Mouse (Mus musculus) lung, postnatal 4 days (tissue): ENCODE results near the gene Dlx5.

Source experiments
- DNase-seq, 2 experiments: peaks; one replicate each; pipeline ENCODE4 v3.0.0; 2021

The Dlx5 gene

DNA sequence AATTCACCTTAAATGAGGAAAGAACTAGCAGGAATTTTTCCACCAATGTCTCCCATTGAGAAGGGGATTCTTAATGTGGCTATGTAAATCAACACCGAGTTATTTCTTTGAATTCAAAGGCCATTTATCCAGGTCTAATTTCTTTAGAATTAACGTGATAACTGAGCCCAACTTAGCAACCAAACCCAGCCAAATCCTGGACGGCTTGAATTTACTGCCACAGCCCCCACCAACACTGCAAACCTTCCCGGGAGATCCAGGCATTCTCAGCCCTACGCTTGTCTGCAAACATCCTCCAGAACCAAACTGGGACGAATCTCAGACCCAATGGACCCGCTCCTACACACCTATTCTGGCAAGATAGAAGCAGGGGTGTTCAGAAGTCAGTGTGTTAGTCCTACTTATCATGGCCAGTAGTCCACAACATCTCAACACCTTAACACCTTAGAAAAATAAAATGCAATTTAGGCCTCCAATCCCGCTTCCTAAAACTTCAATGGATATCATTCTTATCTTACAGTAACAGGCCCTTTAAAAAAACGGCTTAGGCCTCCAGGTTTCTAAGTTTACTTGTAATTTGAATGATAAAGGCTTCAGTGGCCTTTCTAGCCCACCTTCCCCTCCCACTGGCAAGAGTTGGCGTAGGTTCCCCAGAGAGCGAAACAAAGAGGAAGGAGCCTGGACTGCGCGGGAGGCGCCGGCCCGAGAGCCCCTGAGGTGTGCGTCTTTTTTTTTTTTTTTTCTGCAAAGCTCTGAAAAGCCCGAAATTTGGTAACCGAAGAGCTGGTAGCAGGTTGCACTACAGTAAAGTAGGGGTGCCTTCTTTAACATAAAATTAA is 22.6 kb downstream of the Dlx5 start:
- DNase-seq, result no peak

DNA sequence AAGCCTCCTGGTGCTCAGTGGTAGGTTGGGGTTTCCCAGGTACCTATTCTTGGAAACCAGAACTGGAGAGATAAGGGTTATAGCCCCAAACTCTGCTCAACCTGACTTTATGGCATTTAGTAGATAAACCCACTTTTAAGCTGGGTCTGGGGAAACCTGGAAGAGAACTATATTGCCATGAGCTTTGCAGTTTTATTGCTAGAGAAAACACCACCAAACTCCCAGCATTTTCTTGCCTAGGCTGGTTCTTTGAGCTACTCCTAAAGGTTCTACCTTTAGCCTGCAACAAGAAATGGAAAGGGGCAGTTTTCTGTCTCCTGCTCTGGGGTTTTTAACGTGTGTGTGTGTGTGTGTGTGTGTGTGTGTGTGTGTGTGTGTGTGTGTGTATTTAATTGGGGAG is 23.3 kb downstream of the Dlx5 start:
- DNase-seq, result no peak

DNA sequence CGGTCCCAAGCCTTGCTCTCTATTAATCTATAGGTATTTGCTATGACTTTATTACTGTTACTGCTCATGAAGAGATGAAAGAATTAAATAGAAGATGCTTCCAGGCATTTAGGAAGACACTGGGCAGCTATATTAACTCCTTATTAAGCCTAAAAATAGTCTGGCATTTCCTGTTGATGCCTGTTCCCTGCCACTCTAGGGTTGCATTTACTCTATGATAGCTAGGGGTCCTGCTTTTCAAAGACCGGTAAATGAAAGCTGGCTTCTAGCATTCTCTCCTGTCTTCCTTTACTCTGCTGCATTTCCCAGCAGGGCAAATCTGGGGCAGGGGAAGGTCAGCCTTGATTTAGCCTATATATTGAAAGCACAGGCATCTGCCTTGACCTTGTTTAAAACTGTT is 24.1 kb downstream of the Dlx5 start:
- DNase-seq, result no peak

GRCm38 (mm10) chr6:6856881-6857280 is 25.0 kb downstream of the Dlx5 start:
- no peak for DNase-seq

GRCm38 (mm10) chr6:6856316-6856715 is 25.6 kb downstream of the Dlx5 start:
- DNase-seq, result no peak

DNA sequence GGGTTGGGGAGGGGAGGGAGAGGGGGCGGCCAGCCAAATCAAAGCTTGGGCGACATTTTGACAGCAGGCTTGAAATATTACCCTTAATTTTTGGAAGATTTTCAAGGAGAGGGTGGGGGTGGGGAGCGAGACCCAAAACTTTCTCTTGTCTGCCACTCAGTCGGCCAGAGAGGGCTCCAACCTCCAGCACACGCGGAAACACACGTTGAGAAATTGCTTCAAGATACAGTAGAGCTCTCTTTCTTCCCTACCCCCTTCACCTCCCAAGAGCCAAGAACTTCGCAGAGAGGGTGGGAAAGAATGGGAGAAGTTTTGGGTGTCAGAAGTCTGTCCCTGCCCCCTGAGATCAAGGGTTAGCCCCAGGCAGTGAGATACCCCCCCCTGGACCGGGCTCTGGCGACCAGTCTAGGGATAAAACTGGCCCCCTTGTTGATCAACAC is 26.1 kb downstream of the Dlx5 start:
- no peak for DNase-seq

DNA sequence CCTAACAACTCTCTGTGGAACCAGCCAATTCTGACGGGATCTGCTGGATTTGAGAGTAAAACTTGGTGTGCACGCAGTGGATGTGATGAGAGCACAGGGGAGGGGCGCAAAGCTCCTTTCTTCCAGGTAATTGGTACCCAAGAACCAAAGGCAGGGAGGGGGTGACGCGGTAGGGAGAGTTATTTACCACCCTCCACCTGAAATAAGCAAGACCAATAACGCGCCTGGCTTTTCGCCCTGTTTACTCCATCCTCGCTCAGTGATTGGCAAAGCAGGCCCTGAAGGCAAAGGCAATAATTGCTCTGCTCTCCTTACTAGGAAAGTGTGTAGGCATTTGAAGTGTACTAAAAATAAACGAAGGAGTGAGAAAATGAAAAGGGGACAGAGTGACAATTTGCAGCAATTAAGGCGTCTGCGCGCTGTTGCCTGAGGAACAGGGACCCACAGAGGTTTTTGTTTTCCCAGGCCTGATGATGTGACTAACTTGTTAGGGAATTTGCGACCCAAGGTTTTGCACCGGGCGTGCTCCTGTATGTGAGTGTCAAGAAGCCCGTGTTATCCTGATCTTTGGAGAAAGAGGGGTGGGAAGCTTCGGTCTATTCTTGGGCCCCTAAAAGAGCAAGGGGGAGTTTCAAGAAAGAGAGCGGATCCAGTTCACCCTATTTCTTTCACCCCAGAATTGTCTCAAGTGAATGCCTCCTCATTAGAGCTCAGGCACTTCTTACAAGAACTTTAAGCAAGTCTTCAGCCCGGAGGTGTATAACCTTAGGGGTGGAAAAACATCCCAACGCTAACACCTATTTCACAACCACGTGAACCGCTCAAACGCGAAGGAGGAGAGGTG is 26.8 kb downstream of the Dlx5 start:
- no peak for DNase-seq

DNA sequence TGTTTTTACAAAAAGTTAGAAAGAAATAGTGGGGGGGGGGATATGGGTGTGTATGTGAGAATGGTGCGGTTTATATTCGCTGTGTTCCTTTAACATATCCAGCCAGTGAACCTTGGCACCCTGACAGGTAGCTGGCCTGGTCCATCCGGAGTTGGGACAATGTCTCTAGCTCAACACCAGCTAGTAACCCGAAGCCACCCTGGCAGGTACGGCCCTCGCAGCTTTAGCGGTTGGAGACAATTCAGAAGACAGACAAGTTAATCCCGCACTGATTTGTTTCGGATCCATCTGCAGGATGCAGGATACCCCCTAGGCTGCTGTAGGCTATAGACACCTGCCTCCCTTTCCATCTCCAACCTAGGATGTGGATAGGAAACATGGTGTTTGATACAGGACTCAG is 27.7 kb downstream of the Dlx5 start:
- DNase-seq, result no peak

GRCm38 (mm10) chr6:6852944-6853343 is 28.9 kb downstream of the Dlx5 start:
- DNase-seq, result no peak

DNA sequence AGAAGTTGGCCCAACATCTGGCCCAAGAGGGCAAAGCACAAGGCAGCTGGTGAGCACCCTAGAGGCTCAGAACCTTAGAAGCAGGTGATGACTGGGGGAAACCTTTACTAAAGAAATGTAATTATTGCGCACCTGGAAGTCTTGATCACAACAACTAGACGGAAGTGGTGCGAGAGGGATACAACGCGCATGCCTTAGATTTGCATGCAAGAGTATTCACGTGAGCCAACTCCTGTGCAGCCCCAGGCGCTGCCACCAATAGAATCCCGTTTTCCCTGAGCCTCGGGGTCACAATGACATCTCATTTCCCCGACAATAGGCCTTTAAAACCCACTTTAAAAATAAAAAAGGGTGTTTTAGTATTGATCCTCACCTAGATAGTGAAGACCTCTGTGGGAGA is 30.7 kb downstream of the Dlx5 start:
- DNase-seq, result no peak

GRCm38 (mm10) chr6:6850324-6851060 is 31.4 kb downstream of the Dlx5 start:
- DNase-seq, result no peak

DNA sequence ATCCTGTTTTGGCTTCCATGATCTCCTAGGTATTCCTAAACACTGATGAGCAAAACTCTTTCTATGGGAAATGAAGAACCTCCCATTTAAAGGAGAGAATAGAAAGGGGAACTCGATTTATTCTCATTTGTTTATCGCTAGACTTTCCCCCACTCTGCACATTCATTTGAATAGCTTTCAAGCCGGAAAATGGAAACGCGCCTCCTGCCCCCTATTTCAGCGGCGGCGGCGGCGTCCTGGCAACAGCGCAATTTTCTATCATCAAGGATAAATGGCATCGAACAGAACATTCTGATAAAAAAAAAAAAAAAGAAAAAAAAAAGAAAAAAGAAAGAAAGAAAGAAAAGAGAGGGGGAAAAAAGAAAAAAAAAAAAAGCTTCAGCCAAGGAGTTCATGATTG is 32.1 kb downstream of the Dlx5 start:
- DNase-seq, result no peak

DNA sequence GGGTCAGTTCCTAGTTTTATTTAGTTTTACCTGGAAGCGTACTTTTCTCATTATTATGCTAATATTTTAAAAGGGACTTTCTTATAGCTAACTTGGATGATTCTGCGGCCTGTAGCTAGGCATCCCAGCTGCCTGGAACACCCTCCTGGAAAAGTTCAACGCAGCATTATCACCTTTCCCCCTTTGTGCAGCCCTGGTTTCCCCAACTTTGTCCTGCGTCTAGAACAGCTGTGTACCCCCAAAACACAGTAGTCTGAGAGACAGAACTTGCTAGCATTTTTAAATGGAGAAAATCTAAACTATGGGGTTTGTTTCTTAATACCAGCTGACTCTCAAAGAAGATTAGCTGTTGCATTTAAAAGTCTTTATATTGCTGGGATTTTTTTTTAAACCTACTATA is 33.3 kb downstream of the Dlx5 start:
- DNase-seq, result no peak

- no peak for DNase-seq
Measured at GRCm38 (mm10) chr6:6833301-6833700, 48.6 kb downstream of the Dlx5 start.

DNA sequence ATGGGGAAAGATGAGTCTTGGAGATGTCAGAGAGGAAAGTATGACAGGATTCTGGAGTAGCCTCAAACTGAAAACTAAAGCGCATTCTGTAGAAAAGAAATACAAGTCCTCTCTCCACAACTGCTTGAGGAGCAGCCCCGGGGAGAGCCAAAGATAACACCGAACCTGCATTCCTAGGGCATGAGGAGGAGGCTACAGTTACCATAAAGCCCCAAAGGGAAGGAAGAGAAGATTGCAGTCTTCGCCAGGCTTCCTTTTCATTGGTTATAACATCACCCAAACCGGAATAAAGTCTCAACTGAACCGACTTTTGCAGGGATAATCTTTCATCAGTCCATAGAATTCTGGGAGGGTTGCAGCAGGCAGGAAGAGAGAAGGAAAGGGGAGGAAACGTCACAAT is 51.4 kb downstream of the Dlx5 start:
- no peak for DNase-seq
